Mouse (Mus musculus): Measurements from ENCODE around the gene Vps13d.

DNA sequence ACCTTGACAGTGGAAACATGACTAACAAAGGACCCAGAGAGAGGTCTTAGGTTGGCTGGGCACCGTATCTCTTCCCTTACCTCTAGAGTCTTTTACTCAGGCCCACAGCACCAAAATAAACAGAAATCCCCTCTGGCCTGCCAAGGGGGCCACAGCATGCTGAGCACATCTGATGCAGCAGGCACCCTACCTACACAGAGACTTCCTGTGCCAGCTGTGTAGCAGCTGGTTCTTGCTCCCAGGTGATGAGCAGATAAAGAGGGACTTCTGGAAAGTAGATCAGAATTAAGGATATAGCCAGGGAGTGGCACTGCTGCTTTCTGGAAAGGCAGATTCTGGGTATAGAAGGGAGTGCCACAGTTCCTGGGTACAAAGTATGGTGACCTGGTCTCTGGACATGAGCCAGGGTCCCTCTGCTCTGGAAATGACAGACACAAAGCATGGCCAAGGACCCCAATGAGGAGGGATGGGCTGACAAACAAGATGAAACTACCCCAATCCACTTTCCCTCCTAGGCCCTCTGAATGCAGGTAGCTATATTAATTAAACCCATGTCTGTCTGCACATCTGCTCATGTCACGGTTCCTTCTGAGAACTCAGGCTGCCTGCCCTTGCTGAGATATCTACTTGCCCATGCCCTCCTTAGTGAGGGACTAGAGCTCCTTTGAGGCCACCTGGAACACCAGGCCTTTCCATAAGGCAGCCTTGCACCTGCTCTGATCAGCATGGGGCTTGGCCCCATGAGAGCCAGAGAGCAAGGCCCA, 195.8 kb downstream of the Vps13d start:
- TF ChIP-seq CTCF (IDR thresholded peaks at IDR 0.05; ENCODE audit: control insufficient read depth, insufficient read depth, insufficient replicate concordance, low read depth, low read length) (no peak), POLR2A (IDR thresholded peaks at IDR 0.05; ENCODE audit: control insufficient read depth, low read depth, low read length) (no peak)

Data from testis, adult 2 months (tissue).